Mouse (Mus musculus): ENCODE results near the gene C1qbp.

C1qbp gene

DNA sequence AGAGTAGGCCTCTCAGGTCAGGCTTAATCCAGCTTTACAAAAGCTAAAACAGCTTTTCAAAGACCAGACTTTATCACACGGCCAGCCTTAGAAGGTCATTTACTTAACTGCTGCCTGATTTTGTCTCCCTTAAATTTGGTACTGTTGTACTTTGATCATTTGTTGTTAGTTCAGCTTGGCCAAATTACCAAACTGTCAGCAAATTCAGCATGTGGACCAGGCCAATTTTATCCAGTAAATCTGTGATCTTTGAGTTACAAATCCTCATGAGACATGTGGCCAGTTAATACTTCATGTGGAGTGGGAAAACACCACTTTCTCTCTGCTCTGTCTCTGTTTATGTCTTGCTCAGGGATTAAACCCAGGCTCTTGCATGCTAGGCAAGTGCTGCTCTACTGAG, 10.2 kb downstream of the C1qbp start:
- DNase-seq: no peak

DNA sequence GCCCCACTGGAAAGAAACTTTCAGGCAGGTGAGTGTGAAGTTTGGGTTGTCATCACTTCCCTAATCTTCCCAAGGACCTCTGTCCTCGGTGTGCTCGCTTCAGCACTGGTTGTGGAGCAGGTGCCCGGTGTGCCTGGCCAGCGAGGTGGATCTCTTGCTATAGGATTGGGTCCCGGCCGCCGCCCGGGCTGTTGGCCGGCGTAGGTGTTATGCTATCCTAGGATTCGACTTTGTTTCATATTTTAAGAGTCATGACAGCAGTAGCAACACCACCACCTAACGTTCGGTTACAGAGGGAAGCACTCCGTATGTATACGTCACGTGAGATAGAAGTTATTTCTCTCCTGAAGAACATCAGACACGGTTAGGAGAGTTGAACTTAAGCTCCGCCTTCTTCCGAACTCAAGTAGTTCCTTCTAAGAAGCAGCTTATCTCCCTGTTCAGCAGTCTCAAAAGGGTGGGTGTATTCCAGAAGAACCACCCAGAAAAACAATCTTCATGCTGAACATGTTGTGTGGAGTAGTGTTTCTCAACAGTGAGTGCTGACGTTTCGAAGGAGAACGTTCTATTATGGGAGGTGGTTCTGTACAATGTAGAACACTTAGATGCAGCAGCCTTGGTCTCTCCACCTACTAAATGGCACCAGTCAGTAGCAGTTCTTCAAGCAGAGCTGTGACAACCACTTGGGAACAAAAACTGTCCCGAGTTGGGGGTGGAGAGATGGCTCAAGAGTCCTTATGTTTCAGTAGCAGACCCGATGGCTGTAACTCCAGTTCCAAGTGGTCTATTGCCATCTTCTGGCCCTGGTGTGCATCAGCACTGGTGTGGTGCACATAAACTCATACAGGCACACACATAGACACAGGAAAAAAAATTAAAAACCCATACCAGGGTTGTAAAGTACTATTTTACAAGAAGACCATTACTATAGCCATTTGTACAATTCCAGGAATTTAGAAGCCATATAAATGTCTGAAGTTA, 12.0 kb downstream of the C1qbp start:
- no peak for DNase-seq

DNA sequence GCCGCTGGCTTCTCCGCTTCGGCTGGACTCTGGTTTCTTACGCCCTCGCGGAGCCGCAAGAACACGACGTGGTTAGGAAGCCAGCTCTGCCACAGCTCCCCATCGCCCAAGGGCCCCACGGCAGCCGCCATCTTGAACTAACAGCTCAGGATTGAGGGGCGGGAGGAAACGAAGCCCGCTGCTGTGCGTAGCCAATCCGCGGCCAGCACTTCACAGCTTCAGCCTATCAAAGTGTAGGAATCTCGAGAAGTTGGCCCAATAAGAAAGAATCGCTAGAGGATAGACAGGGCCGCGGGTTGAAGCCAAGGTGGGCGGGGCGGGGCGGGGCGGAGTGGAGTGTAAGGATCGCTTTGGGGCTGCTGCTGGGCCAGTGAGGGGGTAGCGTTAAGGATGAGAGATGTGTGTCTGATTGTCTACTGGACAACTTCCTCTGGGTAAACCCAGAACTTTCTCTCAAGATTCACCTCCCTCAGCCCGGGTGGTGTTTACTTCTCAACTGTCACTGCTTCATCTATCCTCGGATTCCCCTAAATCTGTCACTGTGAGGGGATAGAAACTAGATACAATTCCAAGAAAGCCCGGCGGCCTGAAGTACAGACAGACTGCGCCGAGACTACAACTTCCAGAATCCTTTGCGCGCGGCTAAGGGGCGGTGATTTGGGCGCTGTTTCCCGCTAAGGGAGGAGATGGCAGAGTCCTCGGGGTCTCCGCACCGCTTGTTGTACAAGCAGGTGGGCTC, 12.8 kb downstream of the C1qbp start, which contains the start of the genes Nup88 and Rpain:
TSS of gene Nup88 (minus strand) at position 153 of the 739 bp plus-strand sequence.
TSS of gene Rpain (plus strand) at position 393 of the 739 bp plus-strand sequence.
- DNase-seq: peak; percentile 96

DNA sequence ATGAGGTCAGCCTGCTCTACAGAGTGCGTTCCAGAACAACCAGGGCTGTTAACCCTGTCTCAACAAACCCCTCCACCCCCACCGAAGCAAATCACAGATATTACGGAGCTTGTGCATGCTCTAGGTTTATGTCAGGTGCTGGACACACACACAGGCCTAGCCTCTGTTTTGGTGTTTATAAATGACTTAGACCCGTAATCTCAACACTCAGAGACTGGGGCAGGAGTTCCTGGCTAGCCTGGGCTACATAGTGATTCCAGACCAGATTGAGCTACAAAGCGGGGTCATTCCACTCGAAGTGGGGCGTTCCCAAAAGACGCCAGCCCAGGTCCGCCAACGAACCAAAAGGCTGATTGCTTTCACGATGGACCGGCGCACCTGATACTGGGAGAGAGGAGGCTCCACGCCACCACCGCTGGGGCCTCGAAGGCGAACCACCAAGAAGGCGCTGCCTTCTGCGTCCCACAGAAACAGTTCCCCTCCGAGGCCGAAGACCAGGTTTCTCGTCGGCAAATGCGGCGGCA, 13.5 kb downstream of the C1qbp start:
- DNase-seq: no peak

DNA sequence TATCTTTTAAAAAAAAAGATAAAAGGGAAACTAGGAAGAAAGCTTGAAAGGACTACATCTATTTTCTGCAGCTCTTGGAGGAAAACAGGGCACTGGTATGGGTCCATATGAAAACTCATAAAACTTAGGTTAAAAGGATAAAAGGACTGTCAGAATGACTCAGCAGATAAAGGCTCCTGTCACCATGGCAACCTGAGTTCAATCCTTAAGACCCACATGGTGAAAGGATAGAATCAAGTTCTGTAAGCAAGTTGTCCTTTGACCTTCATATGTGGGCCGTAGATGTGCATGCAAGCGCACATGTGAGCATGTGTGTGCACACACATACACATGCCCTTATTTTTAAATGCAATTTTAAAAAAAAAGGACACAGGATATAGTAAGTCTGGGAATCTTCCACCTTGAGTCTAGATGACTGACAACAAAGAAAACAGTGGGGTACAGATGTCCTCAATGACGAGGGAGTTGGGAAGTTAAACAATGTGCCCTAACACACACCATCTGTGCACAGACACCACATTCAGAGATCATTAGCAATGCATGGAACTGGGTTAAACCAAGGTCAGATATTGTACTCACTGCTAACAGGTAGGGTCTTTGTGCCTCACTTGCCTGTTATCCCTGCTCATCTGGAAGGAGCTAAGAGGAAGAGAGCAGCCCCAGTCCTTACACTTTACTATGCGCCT, 18.5 kb downstream of the C1qbp start:
- no peak for DNase-seq

DNA sequence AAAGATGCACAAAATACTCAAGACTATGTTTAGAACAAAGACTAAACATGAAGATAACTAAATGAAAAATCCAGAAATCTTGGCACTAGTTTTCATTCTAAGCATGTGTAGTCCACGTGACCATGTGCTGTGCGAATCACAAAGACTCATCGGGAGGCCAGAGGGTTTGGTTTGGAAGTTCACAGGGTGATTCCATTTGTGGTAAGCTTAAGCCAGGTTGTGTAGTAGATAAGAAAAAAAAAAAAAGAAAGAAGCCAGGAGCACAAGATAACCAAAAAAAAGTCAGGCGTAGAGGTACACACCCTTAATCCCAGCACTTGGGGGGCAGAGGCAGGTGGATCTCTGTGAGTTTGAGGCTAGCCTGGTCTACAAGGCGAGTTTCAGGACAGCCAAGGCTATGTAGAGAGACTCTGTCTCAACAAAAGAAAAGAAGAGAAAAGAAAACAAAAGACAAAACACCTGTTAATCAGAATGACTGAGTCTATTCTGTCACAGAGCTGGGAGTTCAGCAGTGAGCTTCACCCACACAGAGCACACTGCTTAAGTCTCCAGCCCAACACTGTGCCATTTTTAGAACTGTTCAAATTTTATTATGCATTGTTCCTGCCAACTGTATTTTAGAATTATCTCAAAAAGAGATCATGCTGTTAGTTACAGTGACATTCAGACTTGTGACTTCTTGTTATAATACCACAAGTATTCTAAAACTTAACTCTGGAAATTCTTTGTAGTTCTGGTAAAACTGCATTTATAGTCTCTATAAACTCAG, 21.9 kb downstream of the C1qbp start:
- DNase-seq: no peak

DNA sequence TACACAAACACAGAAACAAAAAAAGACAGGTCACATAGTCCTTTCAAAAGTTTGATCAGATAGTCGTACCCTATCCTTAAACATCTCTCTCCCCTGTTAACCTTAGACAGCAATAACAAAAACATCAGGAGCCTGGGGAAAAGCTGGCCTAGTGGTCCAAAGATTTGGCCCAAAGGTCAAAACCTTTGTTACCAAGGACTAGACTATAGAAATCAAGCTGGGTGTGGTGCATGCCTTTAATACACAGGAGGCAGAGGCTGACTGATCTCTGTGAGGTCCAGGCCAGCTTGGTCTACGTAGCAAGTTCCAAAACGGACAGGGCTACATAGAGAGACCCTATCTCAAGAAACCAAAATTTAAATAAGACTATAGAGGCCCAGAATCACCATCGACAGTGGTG, 28.1 kb downstream of the C1qbp start:
- no peak for DNase-seq

DNA sequence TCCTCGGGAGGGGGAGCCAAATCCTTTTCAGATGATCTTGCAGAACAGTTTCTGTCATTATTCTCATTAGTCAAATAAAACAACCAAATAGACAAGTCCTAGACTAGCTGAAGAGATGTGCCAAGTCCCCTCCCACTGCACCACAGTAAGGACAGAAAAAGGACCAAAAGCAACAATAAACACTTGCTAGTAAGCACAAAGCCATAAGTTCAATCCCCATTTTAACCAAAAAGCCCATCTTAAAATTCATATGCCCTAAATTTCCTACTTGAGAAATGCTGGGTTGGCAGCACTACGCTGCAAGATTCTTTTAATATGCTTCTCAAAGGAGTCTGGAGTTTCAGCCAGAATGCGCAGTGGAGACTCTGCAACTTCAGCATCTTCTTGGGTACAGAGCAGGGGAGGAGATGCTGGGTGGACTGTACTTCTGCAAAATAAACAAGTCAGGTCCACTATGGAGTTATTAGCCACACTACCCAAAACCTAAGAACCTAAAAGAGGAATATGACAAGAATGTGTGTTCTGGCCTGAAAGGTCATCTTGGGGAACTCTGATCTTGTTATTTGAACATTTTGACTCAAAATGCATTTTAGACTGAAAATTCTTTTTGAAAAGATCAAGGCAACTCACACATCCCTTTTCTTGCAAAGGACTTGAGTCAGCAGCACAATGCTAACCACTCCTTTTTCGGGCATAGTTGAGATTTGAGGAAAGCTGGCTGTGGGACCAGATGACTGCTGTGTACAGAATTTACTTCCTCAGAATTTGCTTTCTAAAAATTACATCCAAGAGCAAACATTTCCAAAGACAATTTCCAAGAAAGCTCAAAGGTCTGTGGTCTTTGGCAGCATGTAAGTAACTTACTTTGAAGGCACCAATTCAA, 37.6 kb downstream of the C1qbp start:
- no peak for DNase-seq

DNA sequence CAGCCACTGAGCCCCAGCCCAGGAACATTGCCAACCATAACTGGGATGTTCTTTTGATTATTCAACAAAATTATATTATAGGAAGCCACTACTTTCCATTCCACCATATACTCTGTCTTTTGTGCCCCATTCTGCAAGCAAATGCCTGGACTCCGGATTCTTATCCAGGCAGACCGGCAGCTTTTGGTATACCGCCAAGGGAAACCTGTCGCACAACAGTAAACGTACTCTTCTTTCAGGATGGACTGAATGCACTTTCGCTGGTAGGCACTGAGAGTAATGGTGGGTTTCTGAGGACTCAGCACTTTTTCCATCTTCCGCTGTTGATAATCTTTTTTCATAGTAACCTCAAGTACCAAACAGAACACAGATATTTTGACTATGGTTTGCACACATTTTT, 39.2 kb downstream of the C1qbp start:
- no peak for DNase-seq

DNA sequence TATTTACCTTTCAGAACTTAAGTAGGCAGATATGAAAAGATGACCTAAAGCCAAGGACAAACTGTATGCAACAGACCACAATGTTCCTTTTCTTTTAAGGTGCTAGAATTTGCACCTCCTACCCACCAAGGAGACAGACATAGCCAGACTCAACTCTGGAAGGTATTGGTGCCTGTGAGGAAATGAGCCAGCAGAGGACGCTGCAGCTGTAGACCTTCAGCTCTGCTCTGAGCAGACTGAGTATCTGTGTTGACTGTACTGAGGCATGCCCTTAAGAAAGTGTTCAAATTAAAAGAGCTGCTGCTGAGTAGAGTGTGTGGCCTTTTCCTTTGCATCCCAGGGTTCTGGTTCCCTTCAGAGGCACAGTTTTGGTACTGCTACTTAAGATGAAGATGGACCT, 40.2 kb downstream of the C1qbp start:
- no peak for DNase-seq

DNA sequence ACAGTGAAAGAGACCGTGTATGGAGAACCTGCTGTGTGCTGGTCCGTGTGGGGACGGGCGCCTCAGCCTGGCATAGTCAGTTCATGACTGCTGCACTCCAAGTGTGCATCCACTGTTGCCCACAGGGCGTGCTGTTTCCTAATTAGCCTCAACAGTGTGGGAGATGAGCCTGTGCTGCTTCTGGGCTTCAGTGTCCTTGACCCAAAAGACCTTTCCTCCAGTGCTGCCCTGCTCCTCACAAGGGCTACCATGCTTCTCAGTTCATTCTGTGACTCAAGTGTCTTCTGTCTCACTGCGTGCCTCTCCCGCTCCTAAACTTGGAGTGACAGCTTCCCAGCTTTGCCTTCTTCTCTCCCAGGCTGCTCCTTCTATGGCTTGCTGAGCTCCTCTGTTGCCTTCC, 47.5 kb downstream of the C1qbp start:
- no peak for DNase-seq

DNA sequence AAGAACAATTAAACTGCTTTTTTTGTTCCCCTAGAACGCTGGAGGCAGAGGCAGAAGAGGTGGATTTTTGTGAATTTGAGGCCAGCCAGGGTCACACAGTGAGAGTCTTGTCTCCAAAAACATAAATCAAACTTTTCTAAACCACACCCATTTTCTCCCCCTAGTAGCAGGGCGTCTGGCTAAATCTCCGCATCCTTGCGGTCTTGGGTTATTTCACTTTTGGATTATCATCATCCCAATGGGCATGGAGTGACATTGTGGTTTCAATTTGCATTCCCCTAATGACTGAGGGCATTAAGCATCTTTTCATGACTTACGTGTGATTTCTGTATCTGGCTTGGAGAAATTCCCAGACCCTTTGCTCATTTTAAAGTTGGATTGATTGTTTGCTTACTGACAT, 51.4 kb downstream of the C1qbp start:
- no peak for DNase-seq

All from kidney, adult 11 months (tissue).